Mouse (Mus musculus) lung, embryonic 16.5 days (tissue): ENCODE measurements around the gene Gm17078. TPM values are rescaled to one million over a fixed set of nuclear protein-coding genes. Genes with fewer than 3 reads are reported as not detected.
"Not testable (repeated sequence)": the region's sequence is repeated elsewhere in the genome, so short reads cannot be mapped to it uniquely, and the experiment has no call there.

Experiments
- ATAC-seq: fragments of 200-750 bp; cut with Nextera tagmentation; 2 replicates; pipeline ENCODE4 v1.8.0; 2017; ENCODE audit warnings: low read depth, mild to moderate bottlenecking, moderate library complexity
- H3K27ac ChIP-seq: fragments of 300-500 bp; sonication (generic); 2 replicates; pipeline ENCODE4 v1.5.1; 2014; ENCODE audit warnings: mild to moderate bottlenecking, control low read depth, low read length
- H3K27me3 ChIP-seq: fragments of 300-500 bp; sonication (generic); 2 replicates; pipeline ENCODE4 v1.6.1; 2014; ENCODE audit warnings: low read depth, low read length, mixed read lengths; ENCODE audit not compliant: control insufficient read depth, insufficient read depth
- H3K36me3 ChIP-seq: fragments of 300-500 bp; sonication (generic); 2 replicates; pipeline ENCODE4 v1.6.1; 2014; ENCODE audit warnings: low read length; ENCODE audit not compliant: control insufficient read depth, insufficient read depth
- H3K4me1 ChIP-seq: fragments of 300-500 bp; sonication (generic); replicated peaks from 2 replicates; pipeline ENCODE4 v1.6.1; 2014; ENCODE audit warnings: low read length, mixed read lengths; ENCODE audit not compliant: control insufficient read depth, insufficient read depth
- H3K4me2 ChIP-seq: fragments of 300-500 bp; sonication (generic); 2 replicates; pipeline ENCODE4 v1.6.1; 2014; ENCODE audit warnings: low read depth, low read length, control low read depth
- H3K4me3 ChIP-seq: fragments of 300-500 bp; sonication (generic); 2 replicates; pipeline ENCODE4 v1.5.1; 2014; ENCODE audit warnings: mild to moderate bottlenecking, low read length, control low read depth
- H3K9ac ChIP-seq: fragments of 300-500 bp; sonication (generic); 2 replicates; pipeline ENCODE4 v1.6.1; 2014; ENCODE audit warnings: low read length, control low read depth
- H3K9me3 ChIP-seq: fragments of 300-500 bp; sonication (generic); 2 replicates; pipeline ENCODE4 v1.6.1; 2016; ENCODE audit warnings: low read length; ENCODE audit not compliant: control insufficient read depth
- WGBS: fragments of 180-500 bp; shearing (Covaris S2); extraction: QIAGEN DNeasy Blood & Tissue Kit; methylation state at CpG from one replicate; pipeline ENCODE4 v1.1.7; 2014; 5-methylcytosine and 5-hydroxymethylcytosine counted together
- polyA plus RNA-seq: library from polyadenylated mRNA; unstranded; fragments of >200 nt; fragmentation: Nextera tagmentation; extraction: Ambion mirVana; gene quantifications from 2 replicates; pipeline ENCODE4 v1.2.1, GENCODE M21; 2015

Gm17078 gene
- polyA plus RNA-seq, result not detected in 2 replicates

DNA sequence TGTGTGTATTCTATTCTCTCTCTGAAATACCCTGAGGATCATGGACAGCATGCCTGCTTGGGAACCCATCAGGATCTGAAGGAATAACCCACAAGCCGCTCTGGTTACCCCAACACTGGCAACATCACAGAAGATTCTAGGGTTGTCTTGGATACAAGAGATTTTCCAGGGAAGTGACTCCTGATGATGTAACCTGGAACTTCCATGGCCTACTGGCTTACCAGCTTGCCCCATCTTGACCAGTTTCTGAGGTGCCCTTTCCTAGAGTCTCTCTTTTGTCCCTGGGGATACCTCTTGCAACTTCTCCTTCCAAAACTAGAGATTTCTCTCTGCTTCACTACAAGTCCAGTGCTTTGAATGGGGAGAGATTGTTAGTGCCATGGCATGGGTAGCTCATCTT is at the start of gene Gm17078:
Gene Gm17078 (minus strand): TSS at position 101 of the 400 bp plus-strand sequence.
- Histone ChIP-seq H3K9me3 (no peaks in the 10 kb centered on the region), H3K4me1 (no peaks in the 10 kb centered on the region), H3K27me3 (no peaks in the 10 kb centered on the region), H3K36me3 (no peaks in the 10 kb centered on the region), H3K4me2 (no peak within 1 kb of the TSS), H3K4me3 (no peak within 1 kb of the TSS), H3K27ac (no peak within 1 kb of the TSS), H3K9ac (no peak within 1 kb of the TSS)
- ATAC-seq, result no peak
- 84% methylated on average over 1 of the region's 1 CpGs for WGBS

DNA sequence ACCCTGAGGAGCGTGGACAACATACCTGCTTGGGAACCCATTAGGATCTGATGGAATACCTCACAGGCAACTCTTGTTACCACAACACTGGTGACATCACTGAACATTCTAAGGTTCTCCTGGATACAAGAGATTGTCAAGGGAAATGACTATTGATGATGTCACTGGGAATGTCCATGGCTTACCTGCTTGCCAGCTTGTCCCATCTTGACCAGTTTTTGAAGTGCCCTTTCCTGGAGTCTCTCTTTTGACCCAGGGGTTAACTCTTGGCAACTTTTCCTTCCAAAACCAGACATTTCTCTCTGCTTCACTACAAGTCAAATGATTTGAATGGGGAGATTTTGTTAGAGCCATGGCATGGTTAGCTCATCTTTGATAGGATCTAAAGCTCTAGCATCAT is 24.5 kb upstream of the Gm17078 start, which contains the start of gene Gm4181:
Gene Gm4181 (minus strand): TSS at position 101 of the 400 bp plus-strand sequence.
- H3K36me3 ChIP-seq, H3K9me3 ChIP-seq, H3K4me2 ChIP-seq, H3K4me1 ChIP-seq, H3K4me3 ChIP-seq, H3K27me3 ChIP-seq, H3K9ac ChIP-seq, ATAC-seq, H3K27ac ChIP-seq: not testable (repeated sequence)
- WGBS, result 56% methylated on average over 1 of the region's 1 CpGs

DNA sequence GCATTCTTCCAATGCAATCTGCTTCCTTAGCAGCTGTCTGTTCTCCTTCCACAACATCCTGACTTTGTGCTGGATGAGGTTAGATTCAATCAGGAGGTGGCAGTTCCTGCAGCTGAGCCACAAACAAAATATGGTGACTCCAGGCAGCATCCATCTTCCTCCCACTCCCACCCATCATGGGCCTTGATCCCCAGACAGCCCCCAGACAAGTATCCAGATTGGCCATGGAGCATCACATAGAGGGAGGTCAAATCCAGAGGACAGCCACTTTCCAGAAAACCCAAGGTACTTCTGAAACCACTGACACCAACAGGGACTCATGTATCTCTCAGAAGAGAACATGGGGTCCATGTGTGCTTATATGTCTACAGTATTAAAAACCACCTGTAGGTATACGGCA is 21.3 kb upstream of the Gm17078 start:
- 85% methylated on average over 1 of the region's 1 CpGs for WGBS

DNA sequence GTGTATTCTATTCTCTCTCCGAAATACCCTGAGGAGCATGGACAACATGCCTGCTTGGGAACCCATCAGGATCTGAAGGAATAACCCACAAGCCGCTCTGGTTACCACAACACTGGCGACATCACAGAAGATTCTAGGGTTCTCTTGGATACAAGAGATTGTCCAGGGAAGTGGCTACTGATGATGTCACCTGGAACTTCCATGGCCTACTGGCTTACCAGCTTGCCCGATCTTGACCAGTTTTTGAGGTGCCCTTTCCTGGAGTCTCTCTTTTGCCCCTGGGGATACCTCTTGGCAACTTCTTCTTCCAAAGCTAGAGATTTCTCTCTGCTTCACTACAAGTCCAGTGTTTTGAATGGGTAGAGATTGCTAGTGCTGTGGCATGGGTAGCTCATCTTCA is 19.1 kb downstream of the Gm17078 start, which contains the start of gene Gm17174:
Gene Gm17174 (minus strand): TSS at position 101 of the 400 bp plus-strand sequence.
- not testable (repeated sequence) for ATAC-seq

More for the DNA sequence above, 21.3 kb upstream of the Gm17078 start:
- not testable (repeated sequence) for H3K9ac ChIP-seq, H3K36me3 ChIP-seq, H3K4me3 ChIP-seq, H3K27ac ChIP-seq, H3K9me3 ChIP-seq, ATAC-seq, H3K27me3 ChIP-seq, H3K4me1 ChIP-seq, H3K4me2 ChIP-seq

DNA sequence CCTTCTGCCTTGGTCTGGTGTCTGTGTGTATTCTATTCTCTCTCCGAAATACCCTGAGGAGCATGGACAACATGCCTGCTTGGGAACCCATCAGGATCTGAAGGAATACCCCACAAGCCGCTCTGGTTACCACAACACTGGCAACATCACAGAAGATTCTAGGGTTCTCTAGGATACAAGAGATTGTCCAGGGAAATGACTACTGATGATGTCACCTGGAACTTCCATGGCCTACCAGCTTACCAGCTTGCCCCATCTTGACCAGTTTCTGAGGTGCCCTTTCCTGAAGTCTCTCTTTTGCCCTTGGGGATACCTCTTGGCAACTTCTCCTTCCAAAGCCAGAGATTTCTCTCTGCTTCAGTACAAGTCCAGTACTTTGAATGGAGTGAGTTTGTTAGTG is 37.1 kb downstream of the Gm17078 start, which contains the start of gene Gm17175:
Gene Gm17175 (minus strand): TSS at position 101 of the 400 bp plus-strand sequence.
- H3K4me2 ChIP-seq, H3K4me1 ChIP-seq, H3K4me3 ChIP-seq, H3K36me3 ChIP-seq, H3K9ac ChIP-seq, ATAC-seq, H3K9me3 ChIP-seq, H3K27ac ChIP-seq, H3K27me3 ChIP-seq: not testable (repeated sequence)
- WGBS, result 83% methylated on average over 2 of the region's 2 CpGs

More for the DNA sequence above, 19.1 kb downstream of the Gm17078 start, which contains the start of gene Gm17174:
- H3K27ac ChIP-seq, H3K36me3 ChIP-seq, H3K9ac ChIP-seq, H3K27me3 ChIP-seq, H3K4me1 ChIP-seq, H3K4me3 ChIP-seq, H3K9me3 ChIP-seq, H3K4me2 ChIP-seq: not testable (repeated sequence)
- WGBS, result 85% methylated on average over 4 of the region's 4 CpGs

Other genes with a start within 250 kb of the Gm17078 start
- gene Gm7247, start 249.6 kb downstream of the Gm17078 start, polyA plus RNA-seq, result not detected in 2 replicates
- not detected in 2 replicates for gene Vmn2r88, start 200.5 kb downstream of the Gm17078 start, polyA plus RNA-seq
- gene Vmn2r89, start 159.5 kb downstream of the Gm17078 start, polyA plus RNA-seq, result not detected in 2 replicates
- not detected in 2 replicates for gene Gm5622, start 58.5 kb downstream of the Gm17078 start, polyA plus RNA-seq
- not detected in 2 replicates for gene Gm17175, start 37.2 kb downstream of the Gm17078 start, polyA plus RNA-seq
- not detected in 2 replicates for gene Gm17174, start 19.2 kb downstream of the Gm17078 start, polyA plus RNA-seq
- not detected in 2 replicates for gene Gm4181, start 24.4 kb upstream of the Gm17078 start, polyA plus RNA-seq
- not detected in 2 replicates for gene Gm17079, start 84.2 kb upstream of the Gm17078 start, polyA plus RNA-seq
- gene Gm5800, start 105.9 kb upstream of the Gm17078 start, polyA plus RNA-seq, result not detected in 2 replicates
- gene Ang4, start 162.3 kb upstream of the Gm17078 start, polyA plus RNA-seq, result not detected in 2 replicates
- not detected in 2 replicates for gene AY358078, start 188.7 kb upstream of the Gm17078 start, polyA plus RNA-seq
- not detected in 2 replicates for gene Ear6, start 242.4 kb upstream of the Gm17078 start, polyA plus RNA-seq